In the genomic region with DNA sequence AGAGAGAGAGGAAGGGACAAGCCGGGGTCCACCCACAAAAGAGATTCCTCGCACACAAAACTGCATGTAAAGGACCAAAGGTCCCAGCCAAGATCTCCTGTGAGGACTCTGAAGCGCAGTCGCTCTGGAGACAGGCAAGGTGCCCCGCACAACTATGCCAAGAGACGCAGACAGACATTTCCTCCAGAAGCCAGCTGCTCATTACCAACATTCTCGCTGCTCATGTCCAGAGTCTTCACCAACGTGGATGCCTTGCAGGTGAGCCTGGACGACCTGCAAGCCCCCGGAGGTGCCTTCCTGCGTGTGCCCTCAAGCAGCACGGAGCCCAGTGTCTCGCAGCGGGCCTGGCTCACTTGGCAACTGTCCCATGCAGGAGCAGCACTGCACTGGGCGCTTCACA, we compare ENCODE assay signal across 23 mouse cellular contexts. TPM values are rescaled to one million over a fixed set of nuclear protein-coding genes. Genes with fewer than 3 reads are reported as not detected.
"Had no signal": no experiment of that assay in that cellular context is flagged by ENCODE, and none has a peak within 500 bp of the region (broad histone marks: within the 10 kb centered on the region; RNA-seq: fewer than 3 reads in every experiment).

No protein-coding gene starts in this region.

RNA-seq across cellular contexts. Expression of a gene that starts 0.6 kb away (rescaled TPM):
- polyA plus RNA-seq: limb, embryonic 10.5 days; limb, embryonic 12.5 days; limb, embryonic 13.5 days; limb, embryonic 15.5 days; liver, adult 2 months; lung, adult 2 months; lung, embryonic 16.5 days; lung, postnatal 0 days; macrophage; midbrain, embryonic 12.5 days; midbrain, embryonic 13.5 days; midbrain, embryonic 14.5 days; midbrain, embryonic 15.5 days; midbrain, embryonic 16.5 days; midbrain, postnatal 0 days had no signal

RNA-seq across cellular contexts. Expression of a gene that starts 5.5 kb away (rescaled TPM):
- polyA plus RNA-seq: limb, embryonic 10.5 days; limb, embryonic 11.5 days; limb, embryonic 12.5 days; limb, embryonic 13.5 days; liver, adult 2 months; lung, adult 2 months; lung, embryonic 14.5 days; lung, embryonic 15.5 days; lung, embryonic 16.5 days; macrophage; midbrain, embryonic 10.5 days; midbrain, embryonic 11.5 days; midbrain, embryonic 12.5 days; midbrain, embryonic 13.5 days; midbrain, embryonic 14.5 days; midbrain, embryonic 15.5 days; midbrain, embryonic 16.5 days; midbrain, postnatal 0 days; neural tube, embryonic 11.5 days had no signal

RNA-seq across cellular contexts. Expression of a gene that starts 10.4 kb away (rescaled TPM):
- polyA plus RNA-seq: limb, embryonic 15.5 days; liver, adult 2 months; lung, adult 2 months; lung, embryonic 14.5 days; lung, embryonic 15.5 days; macrophage; midbrain, embryonic 15.5 days; midbrain, embryonic 16.5 days; midbrain, postnatal 0 days had no signal

RNA-seq across cellular contexts. Expression of a gene that starts 11.2 kb away (rescaled TPM):
- polyA plus RNA-seq: limb, embryonic 10.5 days; limb, embryonic 11.5 days; limb, embryonic 12.5 days; limb, embryonic 13.5 days; limb, embryonic 14.5 days; limb, embryonic 15.5 days; liver, adult 2 months; lung, adult 2 months; lung, embryonic 14.5 days; lung, embryonic 15.5 days; lung, embryonic 16.5 days; lung, postnatal 0 days; macrophage; midbrain, embryonic 10.5 days; midbrain, embryonic 12.5 days; midbrain, embryonic 13.5 days; midbrain, embryonic 14.5 days; midbrain, embryonic 15.5 days; midbrain, embryonic 16.5 days; midbrain, postnatal 0 days; neural tube, embryonic 12.5 days had no signal

RNA-seq across cellular contexts. Expression of a gene that starts 17.2 kb away (rescaled TPM):
- polyA plus RNA-seq: limb, embryonic 12.5 days; limb, embryonic 13.5 days; liver, adult 2 months; lung, adult 2 months; lung, embryonic 14.5 days; lung, embryonic 15.5 days; lung, embryonic 16.5 days; lung, postnatal 0 days; macrophage; midbrain, embryonic 11.5 days; midbrain, embryonic 13.5 days; midbrain, embryonic 14.5 days; midbrain, embryonic 15.5 days; midbrain, embryonic 16.5 days; midbrain, postnatal 0 days; neural tube, embryonic 11.5 days; neural tube, embryonic 12.5 days had no signal
